Mouse (Mus musculus) MEL (cell line): ENCODE measurements at regions not wholly inside any gene's neighbourhood (a gene's known extent, or its start where the extent isn't known, plus 50 kb on each side); places are given as distances from the start of the nearest gene placed in this dataset.

ENCODE experiments used
- DNase-seq: peaks from one replicate; pipeline ENCODE4 v3.0.0; 2011; ENCODE audit warnings: low read depth, low spot score
- H3K27ac ChIP-seq: 2 replicates; pipeline ENCODE4 v1.5.1; 2012; ENCODE audit warnings: low read depth, mild to moderate bottlenecking, control low read depth, low read length, moderate library complexity; ENCODE audit not compliant: control insufficient read depth
- H3K27me3 ChIP-seq, 2 experiments: fragments of 150-350 bp in 1 of 2; sonication (generic) in 1 of 2; 2 replicates each; pipeline ENCODE4 v1.6.1; 2012; ENCODE audit warnings: low read length in 2 of 2, mild to moderate bottlenecking in 2 of 2, improper control_type of control experiment in 1 of 2, moderate library complexity in 1 of 2; ENCODE audit not compliant: insufficient read depth in 2 of 2, control insufficient read depth in 1 of 2
- H3K36me3 ChIP-seq, 2 experiments: 2 replicates each; pipeline ENCODE4 v1.6.1; 2012 to 2014; ENCODE audit warnings: low read length in 2 of 2, improper control_type of control experiment in 1 of 2, inconsistent platforms in 1 of 2, mild to moderate bottlenecking in 1 of 2; ENCODE audit not compliant: insufficient read depth in 2 of 2, control insufficient read depth in 1 of 2
- H3K4me1 ChIP-seq, 2 experiments: fragments of 150-350 bp in 1 of 2; sonication (generic) in 1 of 2; 2 replicates each; pipeline ENCODE4 v1.6.1; 2012; ENCODE audit warnings: low read length in 2 of 2, improper control_type of control experiment in 1 of 2, mild to moderate bottlenecking in 1 of 2; ENCODE audit not compliant: insufficient read depth in 2 of 2, control insufficient read depth in 1 of 2
- H3K4me3 ChIP-seq, 2 experiments: fragments of 150-350 bp in 1 of 2; sonication (generic) in 1 of 2; 2 replicates each; pipeline ENCODE4 v1.5.1; 2012; ENCODE audit warnings: low read depth in 2 of 2, low read length in 2 of 2, mild to moderate bottlenecking in 2 of 2, moderate library complexity in 2 of 2, control low read depth in 1 of 2, improper control_type of control experiment in 1 of 2; ENCODE audit not compliant: control insufficient read depth in 1 of 2, insufficient read depth in 1 of 2
- H3K79me2 ChIP-seq: 2 replicates; pipeline ENCODE4 v1.6.1; 2012; ENCODE audit warnings: mild to moderate bottlenecking, low read length, moderate library complexity; ENCODE audit not compliant: control insufficient read depth, poor library complexity, insufficient read depth
- H3K9ac ChIP-seq: 2 replicates; pipeline ENCODE4 v1.6.1; 2012; ENCODE audit warnings: low read depth, mild to moderate bottlenecking, control low read depth, low read length, moderate library complexity; ENCODE audit not compliant: control insufficient read depth, poor library complexity, severe bottlenecking
- H3K9me3 ChIP-seq: fragments of 150-350 bp; sonication (generic); replicated peaks from 2 replicates; pipeline ENCODE4 v1.6.1; 2012; ENCODE audit warnings: mild to moderate bottlenecking, low read length, improper control_type of control experiment, moderate library complexity; ENCODE audit not compliant: insufficient read depth
- BHLHE40 ChIP-seq: IDR thresholded peaks from 2 replicates; pipeline ENCODE4 v1.6.1; 2012; ENCODE audit warnings: low read depth, mild to moderate bottlenecking, inconsistent platforms, low read length, improper control_type of control experiment, borderline replicate concordance
- CHD2 ChIP-seq: IDR thresholded peaks from 2 replicates; pipeline ENCODE4 v1.6.1; 2011; ENCODE audit warnings: low read length, improper control_type of control experiment
- CTCF ChIP-seq, 3 experiments: IDR thresholded peaks in 2 of 3; conservative IDR thresholded peaks in 1 of 3; 2 replicates each; pipeline ENCODE4 v1.5.1; 2011 to 2012; ENCODE audit warnings: low read length in 3 of 3, low read depth in 2 of 3, mild to moderate bottlenecking in 2 of 3, improper control_type of control experiment in 1 of 3, inconsistent platforms in 1 of 3, mixed read lengths in 1 of 3, moderate library complexity in 1 of 3; ENCODE audit not compliant: control insufficient read depth in 1 of 3, insufficient read depth in 1 of 3, poor library complexity in 1 of 3, severe bottlenecking in 1 of 3
- E2F4 ChIP-seq: IDR thresholded peaks from 2 replicates; pipeline ENCODE4 v1.6.1; 2011; ENCODE audit warnings: low read depth, low read length, improper control_type of control experiment, borderline replicate concordance
- EP300 ChIP-seq, 2 experiments: IDR thresholded peaks; 2 replicates each; pipeline ENCODE4 v1.6.1; 2011; ENCODE audit warnings: improper control_type of control experiment in 2 of 2, low read length in 2 of 2, low read depth in 1 of 2, mild to moderate bottlenecking in 1 of 2
- GATA1 ChIP-seq: IDR thresholded peaks from 2 replicates; pipeline ENCODE4 v1.6.1; 2011; ENCODE audit warnings: low read depth, low read length, improper control_type of control experiment
- HCFC1 ChIP-seq: IDR thresholded peaks from 2 replicates; pipeline ENCODE4 v1.6.1; 2012; ENCODE audit warnings: low read depth, mild to moderate bottlenecking, inconsistent platforms, low read length, improper control_type of control experiment, moderate library complexity
- JUND ChIP-seq: IDR thresholded peaks from 2 replicates; pipeline ENCODE4 v1.6.1; 2011; ENCODE audit warnings: low read depth, mild to moderate bottlenecking, improper control_type of control experiment, low read length
- MAX ChIP-seq: IDR thresholded peaks from 2 replicates; pipeline ENCODE4 v1.6.1; 2011; ENCODE audit warnings: low read length, improper control_type of control experiment
- MAZ ChIP-seq: IDR thresholded peaks from 2 replicates; pipeline ENCODE4 v1.6.1; 2012; ENCODE audit warnings: low read depth, mild to moderate bottlenecking, inconsistent platforms, low read length, improper control_type of control experiment
- MXI1 ChIP-seq: IDR thresholded peaks from 2 replicates; pipeline ENCODE4 v1.6.1; 2011; ENCODE audit warnings: mild to moderate bottlenecking, low read depth, low read length, improper control_type of control experiment
- MYB ChIP-seq: IDR thresholded peaks from 2 replicates; pipeline ENCODE4 v1.6.1; 2011; ENCODE audit warnings: mild to moderate bottlenecking, low read depth, low read length, improper control_type of control experiment
- MYC ChIP-seq: IDR thresholded peaks from 2 replicates; pipeline ENCODE4 v1.6.1; 2011; ENCODE audit warnings: low read depth, mild to moderate bottlenecking, low read length, improper control_type of control experiment, moderate library complexity
- NELFE ChIP-seq: IDR thresholded peaks from 2 replicates; pipeline ENCODE4 v1.6.1; 2011; ENCODE audit warnings: low read depth, low read length, improper control_type of control experiment
- RAD21 ChIP-seq: IDR thresholded peaks from 2 replicates; pipeline ENCODE4 v1.6.1; 2011; ENCODE audit warnings: mild to moderate bottlenecking, low read depth, low read length, improper control_type of control experiment
- SIN3A ChIP-seq: IDR thresholded peaks from 2 replicates; pipeline ENCODE4 v1.6.1; 2012; ENCODE audit warnings: low read length, improper control_type of control experiment, inconsistent platforms
- TBP ChIP-seq: IDR thresholded peaks from 2 replicates; pipeline ENCODE4 v1.8.0; 2011; ENCODE audit warnings: low read depth, low read length, improper control_type of control experiment
- UBTF ChIP-seq: IDR thresholded peaks from 2 replicates; pipeline ENCODE4 v1.6.1; 2012; ENCODE audit warnings: low read depth, mild to moderate bottlenecking, inconsistent platforms, low read length, improper control_type of control experiment, moderate library complexity, borderline replicate concordance; ENCODE audit not compliant: insufficient read depth
- USF1 ChIP-seq: IDR thresholded peaks from 2 replicates; pipeline ENCODE4 v1.6.1; 2014; ENCODE audit warnings: low read depth, mild to moderate bottlenecking, inconsistent platforms, low read length, improper control_type of control experiment, moderate library complexity
- ZC3H11A ChIP-seq: IDR thresholded peaks from 2 replicates; pipeline ENCODE4 v1.6.1; 2012; ENCODE audit warnings: low read depth, mild to moderate bottlenecking, inconsistent platforms, low read length, improper control_type of control experiment
- ZKSCAN1 ChIP-seq: IDR thresholded peaks from 2 replicates; pipeline ENCODE4 v1.6.1; 2012; ENCODE audit warnings: low read depth, mild to moderate bottlenecking, inconsistent platforms, low read length, improper control_type of control experiment, moderate library complexity
- ZMIZ1 ChIP-seq: IDR thresholded peaks from 2 replicates; pipeline ENCODE4 v1.6.1; 2012; ENCODE audit warnings: low read depth, mild to moderate bottlenecking, inconsistent platforms, low read length, improper control_type of control experiment, moderate library complexity

GRCm38 (mm10) chr4:26926060-26926459 lies 579.4 kb upstream of the Manea start:
- Histone ChIP-seq H3K79me2 (no peaks in the 10 kb centered on the region), H3K4me3 (no peak overlapping the region), H3K9ac (no peak overlapping the region), H3K36me3 (no peaks in the 10 kb centered on the region), H3K9me3 (no peaks in the 10 kb centered on the region), H3K27me3 (no peaks in the 10 kb centered on the region), H3K27ac (no peak overlapping the region), H3K4me1 (no peaks in the 10 kb centered on the region)
- DNase-seq, result no peak
- no peak for TF ChIP-seq MYC
- no peak for TF ChIP-seq MAZ
- TF ChIP-seq JUND, result no peak
- no peak for TF ChIP-seq MXI1
- TF ChIP-seq E2F4, result no peak
- TF ChIP-seq EP300 (IDR thresholded peaks at IDR 0.05; ENCODE audit: low read depth in 1 of 2, low read length in 2 of 2), result no peak
- no peak for TF ChIP-seq MYB
- no peak for TF ChIP-seq BHLHE40
- no peak for TF ChIP-seq CHD2
- no peak for TF ChIP-seq UBTF
- no peak for TF ChIP-seq MAX
- no peak for TF ChIP-seq GATA1
- no peak for TF ChIP-seq TBP
- no peak for TF ChIP-seq USF1
- no peak for TF ChIP-seq ZMIZ1
- TF ChIP-seq ZKSCAN1, result no peak

- Histone ChIP-seq H3K36me3 (no peaks in the 10 kb centered on the region), H3K79me2 (no peaks in the 10 kb centered on the region), H3K27me3 (no peaks in the 10 kb centered on the region), H3K9me3 (no peaks in the 10 kb centered on the region), H3K4me3 (no peak overlapping the region), H3K27ac (no peak overlapping the region), H3K9ac (no peak overlapping the region), H3K4me1 (no peaks in the 10 kb centered on the region)
- TF ChIP-seq E2F4 (no peak), NELFE (no peak)
- no peak for DNase-seq
Measured at GRCm38 (mm10) chr4:26888514-26888913, 541.8 kb upstream of the Manea start.

- DNase-seq, result peak; percentile 4
- no peaks in the 10 kb centered on the region for H3K9me3 ChIP-seq
- no peaks in the 10 kb centered on the region for H3K27me3 ChIP-seq
- TF ChIP-seq ZC3H11A (no peak), RAD21 (peak; percentile 18), SIN3A (no peak), CTCF (IDR thresholded peaks at IDR 0.05 in 2 of 3, conservative IDR thresholded peaks at IDR 0.05 in 1 of 3; ENCODE audit: control insufficient read depth in 1 of 3, insufficient read depth in 1 of 3, low read depth in 2 of 3, low read length in 3 of 3, poor library complexity in 1 of 3, severe bottlenecking in 1 of 3) (peak in 2 of 3 experiments; percentile 18 to 37; a peak in 4 of 6 replicates), HCFC1 (no peak), USF1 (no peak)
- H3K79me2 ChIP-seq, result no peaks in the 10 kb centered on the region
- H3K36me3 ChIP-seq, result no peaks in the 10 kb centered on the region
- H3K27ac ChIP-seq, result no peak overlapping the region
- H3K4me1 ChIP-seq, result no peaks in the 10 kb centered on the region
- no peak overlapping the region for H3K4me3 ChIP-seq
- no peak overlapping the region for H3K9ac ChIP-seq
Measured at GRCm38 (mm10) chr4:26879022-26879421, 532.3 kb upstream of the Manea start.
